Mouse (Mus musculus) lung, postnatal 10 days (tissue): ENCODE results near the gene Nova2.

Source experiments
- DNase-seq: peaks from one replicate; pipeline ENCODE4 v3.0.0; 2021

Nova2 gene

DNA sequence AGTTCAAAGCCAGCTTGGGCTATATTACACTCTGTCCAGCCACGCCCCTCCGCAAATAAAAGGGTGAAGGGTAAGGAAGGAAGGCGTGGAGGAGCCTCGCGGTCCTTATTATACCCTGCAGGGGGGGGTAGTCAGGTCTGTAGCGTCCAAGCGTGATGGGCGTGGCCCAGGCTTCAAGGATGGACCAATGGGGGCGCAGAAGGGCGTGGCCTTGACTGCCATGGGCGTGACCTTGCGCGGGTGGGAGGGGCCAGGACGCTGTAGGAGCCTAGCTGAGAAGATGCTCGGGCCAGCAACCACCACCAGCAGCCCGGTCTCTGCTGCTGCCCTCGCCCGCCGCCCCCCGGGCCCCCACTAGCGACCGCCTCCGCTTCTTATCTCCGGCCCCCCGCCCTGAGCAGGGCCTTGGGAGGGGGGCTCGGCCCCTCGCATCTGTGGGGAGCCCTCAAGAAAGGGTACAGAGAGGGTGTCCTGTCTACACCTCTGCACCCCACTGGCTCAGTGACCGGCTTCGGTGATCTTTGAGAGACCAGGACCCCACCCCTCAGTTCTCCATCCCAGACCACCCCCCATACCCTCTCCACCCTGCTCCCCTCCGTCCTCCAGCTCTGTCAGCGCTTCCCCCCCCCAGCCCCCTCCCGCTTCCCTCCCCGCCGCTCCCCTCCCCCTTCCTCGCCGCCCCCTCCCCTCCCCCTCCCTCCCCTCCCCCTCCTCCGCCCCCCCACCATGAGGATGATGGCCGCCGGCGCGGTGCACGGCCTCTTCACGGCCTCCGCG lies at the start of gene Nova2:
TSS of gene Nova2 (plus strand) at position 727 of the 777 bp plus-strand sequence.
- peak; percentile 93 for DNase-seq

DNA sequence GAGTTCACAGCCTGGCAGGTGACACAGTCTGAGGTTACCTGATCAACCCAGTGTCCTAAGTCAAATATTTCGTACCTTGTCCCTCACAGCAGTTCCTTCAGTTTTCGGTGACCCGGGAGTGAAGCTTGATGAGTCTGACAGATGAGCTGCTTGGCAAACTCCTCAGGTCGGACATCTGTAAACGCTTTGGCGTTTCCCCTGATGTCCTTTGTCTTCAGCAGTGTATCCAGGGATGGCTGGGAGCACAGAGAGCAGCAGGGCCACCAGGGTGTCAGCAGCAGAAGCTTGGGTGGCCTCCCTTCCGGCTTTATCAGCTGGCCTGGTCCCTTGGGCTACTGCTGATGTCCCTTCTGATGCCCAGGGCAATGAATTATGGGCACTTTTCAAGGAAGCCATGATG lies 47.0 kb upstream of the Nova2 start:
- no peak for DNase-seq

GRCm38 (mm10) chr7:18883991-18884744 lies 41.5 kb upstream of the Nova2 start:
- DNase-seq: peak; percentile 51

GRCm38 (mm10) chr7:18884745-18885422 lies 40.8 kb upstream of the Nova2 start:
- no peak for DNase-seq

DNA sequence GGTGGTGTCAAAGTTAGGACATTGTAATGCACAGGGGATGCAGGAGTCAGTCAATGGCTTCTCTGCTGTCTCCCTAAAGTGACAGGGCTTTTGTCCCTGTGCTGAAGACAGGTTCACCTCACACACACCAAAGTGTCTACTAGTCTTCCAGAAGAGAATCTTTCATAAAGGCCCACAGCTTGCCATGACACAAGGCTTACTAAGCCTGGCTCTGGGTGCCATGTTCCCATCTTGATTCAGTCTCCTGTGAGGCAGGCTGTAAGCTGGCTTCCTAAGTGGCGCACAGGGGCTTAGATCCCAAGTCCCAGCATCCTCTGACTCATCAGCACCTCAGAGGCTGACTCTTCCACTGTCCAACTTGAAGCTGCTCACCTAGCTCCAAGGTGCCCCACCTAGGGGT lies 38.7 kb upstream of the Nova2 start:
- no peak for DNase-seq

GRCm38 (mm10) chr7:18890848-18891247 lies 34.8 kb upstream of the Nova2 start:
- DNase-seq: no peak

- DNase-seq: peak; percentile 90
Measured at GRCm38 (mm10) chr7:18891872-18892599, 33.7 kb upstream of the Nova2 start.

GRCm38 (mm10) chr7:18893009-18893408 lies 32.7 kb upstream of the Nova2 start:
- DNase-seq: no peak

GRCm38 (mm10) chr7:18893651-18894430 lies 31.8 kb upstream of the Nova2 start:
- peak; percentile 82 for DNase-seq

DNA sequence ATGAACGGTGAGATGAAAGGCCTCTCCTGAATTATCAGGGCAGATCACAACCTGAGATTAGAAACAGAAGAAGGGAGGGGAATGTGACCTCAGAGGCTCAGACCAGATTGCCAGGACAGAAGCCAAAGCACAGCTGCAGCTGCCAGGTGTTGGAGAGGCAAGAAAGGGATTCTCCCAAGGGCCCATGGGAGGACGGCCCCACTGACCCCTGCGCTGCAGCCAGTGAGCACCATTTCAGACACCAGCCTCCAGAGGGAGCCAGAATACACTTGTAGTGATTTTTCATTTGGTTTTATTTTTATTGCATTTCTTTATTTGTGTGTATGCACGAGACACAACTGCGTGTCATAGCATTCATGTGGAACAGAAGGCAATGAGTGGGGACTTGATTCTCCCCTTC lies 29.2 kb upstream of the Nova2 start:
- peak; percentile 67 for DNase-seq

DNA sequence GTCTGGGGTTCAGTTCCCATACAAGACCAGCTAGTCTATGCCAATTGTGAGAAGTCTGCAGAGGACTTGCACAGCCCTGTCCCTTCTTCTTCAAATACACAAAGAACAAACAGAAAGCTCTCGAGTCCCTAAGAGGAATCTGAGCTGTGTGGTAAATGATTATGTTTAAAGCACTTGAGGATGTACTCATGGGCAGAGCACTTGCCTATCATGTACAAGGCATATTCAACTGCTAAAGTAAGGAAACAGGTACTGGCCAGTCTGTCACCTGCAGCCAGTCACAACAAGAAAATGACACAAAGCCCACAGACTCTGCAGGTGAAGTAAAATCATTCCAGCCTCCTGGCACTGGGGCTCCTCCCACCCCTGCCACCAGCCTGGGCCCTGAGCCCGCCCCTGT lies 25.2 kb upstream of the Nova2 start:
- no peak for DNase-seq

DNA sequence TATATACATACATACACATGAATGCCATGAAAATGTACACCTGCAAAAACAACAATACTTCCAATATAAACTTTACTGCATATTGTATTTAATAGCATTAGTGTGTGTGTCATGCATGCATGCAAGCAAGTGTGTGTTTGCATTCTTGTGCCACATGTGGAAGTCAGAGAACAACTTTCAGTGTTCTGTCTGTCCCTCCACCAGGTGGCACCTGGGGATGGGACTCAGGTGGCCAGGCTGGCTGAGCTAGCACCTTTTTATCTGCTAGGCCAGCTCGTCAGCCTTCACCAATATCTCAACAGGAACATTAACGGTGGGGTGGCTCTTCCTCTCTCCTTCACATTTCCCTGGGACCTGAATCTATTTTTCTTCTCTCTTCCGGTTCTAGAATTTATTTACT lies 23.2 kb upstream of the Nova2 start:
- no peak for DNase-seq

DNA sequence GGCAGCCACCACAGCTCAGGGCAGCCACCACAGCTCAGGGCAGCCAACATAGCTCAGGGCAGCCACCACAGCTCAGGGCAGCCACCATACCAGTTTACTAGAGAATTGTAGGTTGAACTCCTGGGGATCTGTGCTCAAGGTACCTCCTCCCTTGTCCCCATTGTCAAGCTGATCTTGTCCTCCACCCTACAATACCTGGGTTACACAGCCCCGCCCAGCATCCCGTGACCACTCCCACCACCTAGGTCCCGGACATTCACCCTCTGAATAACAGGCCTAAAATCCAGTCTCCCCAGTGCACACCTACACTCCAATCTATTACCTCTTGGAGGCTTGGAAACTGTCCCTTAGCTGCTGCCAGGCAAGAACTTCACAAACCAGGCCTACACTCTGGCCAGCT lies 20.7 kb upstream of the Nova2 start:
- no peak for DNase-seq

DNA sequence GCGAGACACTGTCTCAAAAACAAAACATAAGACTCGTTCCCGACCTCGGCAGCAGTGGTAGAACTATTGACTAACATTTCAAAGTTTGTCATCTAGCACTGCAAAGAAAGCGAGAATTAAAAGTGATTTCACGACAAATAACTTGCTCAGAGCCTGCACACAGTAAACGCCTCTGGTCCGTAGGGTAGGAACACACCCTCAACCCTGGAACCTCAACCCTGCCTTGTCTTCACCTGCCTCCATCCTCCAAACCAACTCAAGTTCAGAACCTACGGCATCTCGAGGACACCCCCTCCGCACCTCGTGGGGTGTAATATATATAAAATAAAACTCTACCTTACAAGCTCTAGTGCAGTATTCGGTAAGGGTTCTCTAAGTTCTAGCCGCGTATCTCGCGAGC lies 15.9 kb upstream of the Nova2 start:
- no peak for DNase-seq

GRCm38 (mm10) chr7:18910241-18910831 lies 15.4 kb upstream of the Nova2 start, which contains the start of gene Ccdc61:
Gene Ccdc61, minus strand, starts transcription at chr7:18910415.
- DNase-seq: peak; percentile 99

DNA sequence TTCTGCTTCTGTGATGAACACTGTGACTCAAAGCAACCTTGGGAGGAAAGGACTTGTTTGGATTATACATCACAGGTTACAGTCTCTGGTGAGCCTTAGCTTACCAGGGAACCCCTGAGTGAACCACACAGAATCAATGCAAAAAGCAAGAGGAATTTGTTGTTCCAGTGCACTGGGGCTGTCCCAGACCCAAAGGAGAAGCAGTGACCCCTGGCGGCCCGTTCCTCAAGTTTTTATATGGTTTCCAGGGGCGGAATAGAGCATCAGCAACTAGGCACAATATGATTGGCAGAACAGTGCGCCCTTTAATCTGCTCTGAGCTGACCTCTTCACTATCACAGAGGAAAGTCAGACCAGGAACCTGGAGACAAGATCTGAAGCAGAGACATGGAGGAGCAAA lies 9.4 kb upstream of the Nova2 start:
- no peak for DNase-seq

- no peak for DNase-seq
Measured at GRCm38 (mm10) chr7:18917931-18918330, 7.8 kb upstream of the Nova2 start.

DNA sequence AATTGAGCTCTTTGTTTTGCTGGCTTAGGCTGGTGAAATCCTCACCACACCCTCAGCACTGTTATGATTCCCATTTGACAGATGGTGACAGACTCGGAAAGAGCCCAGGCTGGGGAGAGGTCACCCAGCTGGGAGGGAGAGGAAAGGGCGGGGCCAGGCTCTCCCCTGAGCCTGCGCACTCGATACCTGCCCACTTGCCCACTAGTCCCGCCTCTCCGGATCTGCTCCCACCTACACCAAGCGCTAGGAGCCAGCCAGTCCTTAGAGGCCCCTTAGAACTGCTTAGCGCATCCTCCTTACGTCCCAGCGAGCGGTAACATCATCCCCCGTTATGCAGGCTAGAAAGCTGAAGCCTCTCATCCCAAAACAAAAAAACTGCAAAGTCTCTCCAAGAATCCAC lies 4.6 kb upstream of the Nova2 start:
- peak; percentile 86 for DNase-seq

- DNase-seq: no peak
Measured at GRCm38 (mm10) chr7:18922807-18923206, 2.9 kb upstream of the Nova2 start.

DNA sequence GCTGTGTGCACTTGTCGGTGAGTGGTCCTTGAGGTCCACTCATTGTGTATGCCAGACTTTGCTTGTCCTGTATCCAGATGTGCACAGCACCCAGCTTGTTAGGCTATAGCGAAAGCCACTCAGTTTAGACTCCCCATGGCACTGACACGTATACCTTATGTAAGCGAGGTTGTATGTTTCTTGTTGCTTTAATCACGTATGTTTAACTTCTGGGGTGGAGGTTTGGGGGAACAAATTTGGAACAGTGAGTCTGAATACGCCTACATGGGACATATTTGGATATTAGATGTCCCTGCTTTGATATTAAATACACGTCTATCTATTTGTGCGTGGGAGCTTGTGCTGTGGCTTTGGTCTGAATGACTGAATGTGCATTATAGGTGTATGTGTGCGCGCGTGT lies 2.4 kb upstream of the Nova2 start:
- DNase-seq: no peak

DNA sequence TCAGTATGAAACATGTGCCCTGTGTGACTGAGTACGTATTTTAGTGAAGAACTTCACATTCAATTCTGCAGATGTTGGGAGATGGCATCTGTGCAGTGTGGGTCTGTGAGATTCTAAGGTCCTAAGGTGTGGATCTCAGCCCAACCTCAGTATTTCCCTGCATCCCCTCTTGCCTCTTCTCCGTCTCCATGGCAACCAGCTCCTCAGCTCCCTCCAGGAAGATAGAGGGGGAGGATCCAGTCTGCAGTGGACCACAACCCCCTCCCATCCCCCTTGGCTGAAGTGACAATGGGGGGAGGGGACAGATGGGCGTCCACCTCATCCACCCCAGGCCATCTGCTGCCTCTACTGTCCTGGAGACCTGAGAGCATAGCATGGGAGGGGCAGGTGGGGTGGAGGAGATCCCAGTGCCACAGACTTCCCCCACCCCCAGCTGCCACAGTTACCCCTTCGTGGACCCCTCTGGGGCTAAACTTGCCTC lies 1.9 kb upstream of the Nova2 start:
- no peak for DNase-seq

DNA sequence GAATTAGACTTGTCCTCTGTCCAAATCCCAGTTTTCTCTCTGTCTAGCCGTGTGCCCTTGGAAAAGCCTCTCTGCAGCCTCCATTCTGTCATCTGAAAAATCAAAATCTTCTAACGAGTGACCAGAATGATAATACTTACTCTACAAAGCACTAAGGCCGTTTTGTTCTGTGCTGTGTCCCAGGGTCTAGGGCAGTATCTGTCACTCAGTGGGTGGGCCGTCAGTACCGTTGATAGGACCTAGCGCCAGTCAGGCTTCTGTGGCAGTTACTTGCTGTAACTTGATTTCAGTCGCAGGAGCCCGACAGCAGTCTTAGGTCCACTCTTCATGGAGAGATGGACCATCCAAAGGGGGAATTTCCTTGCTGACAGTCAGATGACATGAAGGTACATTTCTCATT lies 1.4 kb upstream of the Nova2 start:
- no peak for DNase-seq
